Mouse (Mus musculus): ENCODE data around the gene Slc7a7. TPM values are rescaled to one million over a fixed set of nuclear protein-coding genes. Genes with fewer than 3 reads are reported as not detected.

The Slc7a7 gene
- polyA plus RNA-seq, 1 experiment: 341 TPM

DNA sequence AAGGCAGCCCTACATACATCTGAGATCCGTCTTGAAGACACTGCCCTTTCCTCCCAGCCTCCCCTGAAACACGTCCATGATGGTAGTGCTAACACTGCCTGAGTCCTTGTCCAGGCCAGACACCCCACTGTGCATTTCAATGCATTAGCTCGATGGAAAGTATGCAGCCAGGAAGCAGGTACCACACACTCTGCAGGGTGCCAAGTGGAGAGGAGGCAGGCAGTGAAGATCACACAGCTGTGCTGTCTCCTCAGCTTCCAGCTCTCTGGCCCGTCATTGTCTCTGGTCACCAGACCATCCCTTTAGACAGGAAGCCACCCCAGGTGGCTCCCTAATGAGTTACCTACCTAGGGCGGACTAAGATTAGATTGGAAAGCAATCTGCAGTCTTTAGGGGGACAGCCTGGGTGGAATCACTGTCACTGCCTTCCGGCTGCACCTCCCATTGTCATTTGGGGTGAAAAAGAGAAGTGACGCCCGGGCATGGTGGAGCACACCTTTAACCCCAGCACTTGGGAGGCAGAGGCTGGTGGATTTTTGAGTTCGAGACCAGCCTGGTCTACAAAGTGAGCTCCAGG, 5.5 kb downstream of the Slc7a7 start:
- Histone ChIP-seq H3K4me3 (ENCODE audit: low read depth, low read length) (no peak overlapping the region), H3K36me3 (ENCODE audit: control insufficient read depth, insufficient read depth, low read length) (peaks cover 11% of the 10 kb centered on the region), H3K4me1 (ENCODE audit: control insufficient read depth, insufficient read depth, insufficient read length, low read length) (peaks cover 24% of the 10 kb centered on the region), H3K27me3 (ENCODE audit: control insufficient read depth, insufficient read depth, low read length) (no peaks in the 10 kb centered on the region), H3K27ac (ENCODE audit: insufficient read depth, low read depth, low read length) (no peak overlapping the region)
- TF ChIP-seq CTCF (IDR thresholded peaks at IDR 0.05; ENCODE audit: extremely low read depth, insufficient read length, insufficient replicate concordance, low read depth, low read length) (no peak), POLR2A (IDR thresholded peaks at IDR 0.05; ENCODE audit: low read depth, low read length) (no peak)
- WGBS: 77% methylated on average over 9 of the region's 9 CpGs

DNA sequence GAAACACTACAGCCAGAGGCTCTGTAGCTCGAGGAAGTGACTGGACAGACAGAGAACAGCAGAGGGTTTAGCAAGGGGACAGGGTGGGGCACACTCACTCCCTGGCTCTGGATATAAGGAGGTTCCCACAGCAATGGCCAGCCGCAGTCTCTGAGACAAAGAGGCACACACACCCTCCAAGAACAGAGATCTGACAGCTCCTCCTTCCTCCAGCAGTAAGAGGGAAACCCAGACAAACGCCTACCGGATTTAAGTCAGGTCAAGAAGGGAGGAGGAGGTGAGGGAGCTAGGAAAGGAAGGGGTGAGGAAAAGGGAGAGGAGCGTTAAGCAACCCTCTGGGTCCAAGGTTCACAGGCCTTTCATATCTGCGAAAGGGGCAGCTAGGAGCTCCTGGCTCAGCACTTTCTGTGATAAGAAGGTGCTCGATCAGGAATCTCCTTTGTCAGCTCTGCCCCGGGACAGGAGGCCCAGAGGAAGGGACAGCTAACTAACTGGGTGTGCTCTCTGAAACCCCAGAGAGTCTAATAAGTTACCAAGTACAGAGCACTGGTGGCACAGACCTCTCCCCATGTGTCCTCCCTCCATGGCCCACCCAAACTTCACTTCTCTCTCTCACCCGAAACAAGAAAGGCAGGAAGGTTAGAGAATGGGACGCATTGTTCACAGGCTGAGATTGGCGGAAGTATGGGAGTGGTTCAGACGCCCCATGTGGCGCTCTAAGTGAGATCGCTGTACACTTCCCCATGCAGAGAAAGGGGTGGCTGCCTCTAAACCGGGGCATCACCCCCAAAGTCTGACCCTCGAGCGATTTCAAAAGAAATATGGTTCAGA, 7.4 kb downstream of the Slc7a7 start:
- Histone ChIP-seq H3K4me1 (ENCODE audit: control insufficient read depth, insufficient read depth, insufficient read length, low read length) (peaks cover 20% of the 10 kb centered on the region), H3K27ac (ENCODE audit: insufficient read depth, low read depth, low read length) (peak overlapping the region; percentile 97), H3K27me3 (ENCODE audit: control insufficient read depth, insufficient read depth, low read length) (no peaks in the 10 kb centered on the region), H3K36me3 (ENCODE audit: control insufficient read depth, insufficient read depth, low read length) (peaks cover 20% of the 10 kb centered on the region), H3K4me3 (ENCODE audit: low read depth, low read length) (peak overlapping the region; percentile 70)
- 14% methylated on average over 17 of the region's 17 CpGs for WGBS
- TF ChIP-seq CTCF (IDR thresholded peaks at IDR 0.05; ENCODE audit: extremely low read depth, insufficient read length, insufficient replicate concordance, low read depth, low read length) (no peak; the same call in 1 of the 2 replicates), POLR2A (IDR thresholded peaks at IDR 0.05; ENCODE audit: low read depth, low read length) (peak; percentile 67; the same call in 1 of the 2 replicates)

DNA sequence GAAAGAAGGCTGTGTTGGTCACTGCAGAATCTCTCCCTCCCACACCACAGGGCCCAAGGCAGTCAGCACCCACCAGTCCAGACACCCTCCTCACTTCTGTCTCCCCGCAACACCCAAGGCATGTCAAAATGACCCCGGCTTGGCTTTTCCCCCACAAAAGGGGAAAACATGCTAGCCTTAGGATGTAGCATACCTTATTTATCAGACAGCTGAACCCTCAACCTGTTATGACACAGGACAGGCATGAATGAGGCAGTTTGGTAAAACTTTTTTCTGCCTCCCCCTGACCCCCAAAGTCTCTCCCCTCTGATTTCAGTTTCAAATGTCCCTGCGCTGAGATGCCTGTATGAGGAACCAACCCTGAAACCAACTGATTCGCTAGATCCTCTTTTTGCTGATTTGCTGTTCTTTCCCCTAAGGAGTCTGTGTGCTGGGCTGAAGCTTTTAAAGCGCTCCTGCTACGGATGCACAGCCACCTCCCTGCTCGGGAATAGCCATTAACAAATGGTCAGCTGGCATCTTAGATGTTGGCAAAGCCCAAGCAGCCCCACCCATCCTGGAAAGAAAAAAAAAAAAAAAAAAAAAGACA, 8.4 kb downstream of the Slc7a7 start:
- no peaks in the 10 kb centered on the region for H3K27me3 ChIP-seq (ENCODE audit: control insufficient read depth, insufficient read depth, low read length)
- H3K27ac ChIP-seq (ENCODE audit: insufficient read depth, low read depth, low read length): peak overlapping the region; percentile 97
- peaks cover 30% of the 10 kb centered on the region for H3K36me3 ChIP-seq (ENCODE audit: control insufficient read depth, insufficient read depth, low read length)
- TF ChIP-seq CTCF (IDR thresholded peaks at IDR 0.05; ENCODE audit: extremely low read depth, insufficient read length, insufficient replicate concordance, low read depth, low read length): no peak
- peak; percentile 47; the same call in 1 of the 2 replicates for TF ChIP-seq POLR2A (IDR thresholded peaks at IDR 0.05; ENCODE audit: low read depth, low read length)
- peak overlapping the region; percentile 70 for H3K4me3 ChIP-seq (ENCODE audit: low read depth, low read length)
- H3K4me1 ChIP-seq (ENCODE audit: control insufficient read depth, insufficient read depth, insufficient read length, low read length): peaks cover 21% of the 10 kb centered on the region
- 32% methylated on average over 7 of the region's 7 CpGs for WGBS

DNA sequence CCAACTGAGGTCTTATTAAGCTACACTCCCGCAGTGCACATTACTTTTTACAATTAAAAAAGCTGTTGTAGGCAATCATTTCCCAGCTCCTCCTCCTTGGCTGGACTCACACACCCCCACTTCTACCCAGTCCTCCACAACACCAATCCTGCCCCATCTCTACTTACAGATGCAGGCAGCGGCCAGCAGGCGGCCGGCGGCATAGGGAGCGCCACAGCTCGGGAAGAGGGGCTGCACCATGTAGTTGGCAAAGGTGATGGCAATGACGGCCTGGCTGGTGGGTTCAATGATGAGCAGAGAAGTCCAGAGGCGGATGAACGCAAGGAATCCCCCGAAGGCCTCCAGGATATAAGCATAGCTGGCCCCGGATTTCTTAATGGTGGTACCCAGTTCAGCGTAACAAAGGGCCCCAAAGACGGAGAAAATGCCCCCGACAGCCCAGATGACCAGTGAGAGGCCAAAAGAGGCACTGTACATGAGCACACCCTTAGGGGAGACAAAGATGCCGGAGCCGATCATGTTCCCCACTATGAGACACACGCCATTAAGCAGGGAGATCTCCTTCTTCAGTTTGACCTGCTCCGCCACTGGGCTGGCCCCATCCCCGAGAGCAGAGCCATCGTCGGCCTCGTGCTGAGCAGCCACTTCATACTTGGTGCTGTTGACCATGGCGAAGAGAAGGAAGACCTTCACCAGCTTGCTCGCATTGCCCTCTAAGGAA, 9.1 kb downstream of the Slc7a7 start:
- H3K27me3 ChIP-seq (ENCODE audit: control insufficient read depth, insufficient read depth, low read length): no peaks in the 10 kb centered on the region
- peak overlapping the region; percentile 70 for H3K4me3 ChIP-seq (ENCODE audit: low read depth, low read length)
- peak overlapping the region; percentile 97 for H3K27ac ChIP-seq (ENCODE audit: insufficient read depth, low read depth, low read length)
- H3K4me1 ChIP-seq (ENCODE audit: control insufficient read depth, insufficient read depth, insufficient read length, low read length): peaks cover 15% of the 10 kb centered on the region
- peaks cover 34% of the 10 kb centered on the region for H3K36me3 ChIP-seq (ENCODE audit: control insufficient read depth, insufficient read depth, low read length)
- peak; percentile 53; the same call in 1 of the 2 replicates for TF ChIP-seq POLR2A (IDR thresholded peaks at IDR 0.05; ENCODE audit: low read depth, low read length)
- TF ChIP-seq CTCF (IDR thresholded peaks at IDR 0.05; ENCODE audit: extremely low read depth, insufficient read length, insufficient replicate concordance, low read depth, low read length): peak; percentile 64; the same call in 1 of the 2 replicates
- 44% methylated on average over 25 of the region's 25 CpGs for WGBS

DNA sequence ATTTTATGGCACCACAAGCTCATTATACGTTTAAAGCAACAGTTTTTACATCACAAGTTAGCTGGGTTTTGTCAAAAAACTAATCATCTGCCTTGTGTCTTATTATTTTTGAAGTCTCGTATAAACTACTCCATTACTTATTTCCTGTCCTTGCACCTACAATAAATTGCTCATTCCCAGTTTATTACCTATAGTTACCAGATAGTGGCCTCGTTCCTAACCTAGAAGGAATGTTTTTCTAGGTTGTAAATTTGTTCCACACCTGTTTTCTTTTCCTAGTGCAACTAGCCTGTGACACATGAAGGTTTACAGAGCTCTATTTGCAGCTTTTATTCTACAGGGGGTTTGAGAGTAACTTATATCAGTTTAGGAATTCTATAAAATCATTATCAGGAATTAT, 15.9 kb downstream of the Slc7a7 start:
- Histone ChIP-seq H3K27me3 (ENCODE audit: control insufficient read depth, insufficient read depth, low read length) (no peaks in the 10 kb centered on the region), H3K4me1 (ENCODE audit: control insufficient read depth, insufficient read depth, insufficient read length, low read length) (peaks cover 19% of the 10 kb centered on the region; the same call in 1 of the 2 replicates), H3K27ac (ENCODE audit: insufficient read depth, low read depth, low read length) (peak overlapping the region; percentile 89), H3K4me3 (ENCODE audit: low read depth, low read length) (no peak overlapping the region), H3K36me3 (ENCODE audit: control insufficient read depth, insufficient read depth, low read length) (peaks cover 39% of the 10 kb centered on the region)
- TF ChIP-seq POLR2A (IDR thresholded peaks at IDR 0.05; ENCODE audit: low read depth, low read length) (no peak), CTCF (IDR thresholded peaks at IDR 0.05; ENCODE audit: extremely low read depth, insufficient read length, insufficient replicate concordance, low read depth, low read length) (no peak)
- WGBS: 22% methylated on average over 3 of the region's 3 CpGs

DNA sequence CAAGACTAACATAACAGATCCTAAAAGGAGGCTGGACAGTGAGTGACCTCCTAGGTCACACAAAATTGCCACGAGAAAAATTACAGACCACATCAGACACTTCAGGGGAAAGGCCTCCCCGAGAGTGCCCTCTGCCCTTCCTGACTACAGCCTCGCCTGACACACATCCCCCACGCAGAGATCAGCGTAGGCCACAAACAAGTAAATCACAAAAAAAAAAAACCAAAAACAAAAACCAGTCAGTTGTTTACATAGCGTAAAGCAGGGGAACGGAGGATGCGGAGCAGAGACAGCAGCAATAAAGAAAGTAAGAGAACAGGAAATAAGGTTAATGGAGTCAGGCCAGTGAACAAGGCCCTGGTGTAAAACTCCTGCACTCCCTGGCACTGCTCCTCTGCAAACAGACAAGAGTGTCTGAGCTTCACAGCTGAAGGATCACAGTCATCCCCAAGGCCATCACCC, 18.6 kb downstream of the Slc7a7 start:
- Histone ChIP-seq H3K4me3 (ENCODE audit: low read depth, low read length) (no peak overlapping the region), H3K36me3 (ENCODE audit: control insufficient read depth, insufficient read depth, low read length) (peaks cover 37% of the 10 kb centered on the region), H3K27me3 (ENCODE audit: control insufficient read depth, insufficient read depth, low read length) (no peaks in the 10 kb centered on the region), H3K27ac (ENCODE audit: insufficient read depth, low read depth, low read length) (peak overlapping the region; percentile 44; the same call in 1 of the 2 replicates), H3K4me1 (ENCODE audit: control insufficient read depth, insufficient read depth, insufficient read length, low read length) (peaks cover 14% of the 10 kb centered on the region; the same call in 1 of the 2 replicates)
- TF ChIP-seq POLR2A (IDR thresholded peaks at IDR 0.05; ENCODE audit: low read depth, low read length) (no peak), CTCF (IDR thresholded peaks at IDR 0.05; ENCODE audit: extremely low read depth, insufficient read length, insufficient replicate concordance, low read depth, low read length) (no peak)
- 33% methylated on average over 8 of the region's 8 CpGs for WGBS

All from small intestine, adult 2 months (tissue).